Mouse (Mus musculus): ENCODE measurements around the gene Bicc1. TPM values are rescaled to one million over a fixed set of nuclear protein-coding genes. Genes with fewer than 3 reads are reported as not detected.

Gene Bicc1
- total RNA-seq, 2 experiments from 2014 or later = 7.9 to 9.7 TPM

GRCm38 (mm10) chr10:71052748-71053147 lies 106.8 kb downstream of the Bicc1 start:
- no peak for DNase-seq
- no peak overlapping the region for H3K4me3 ChIP-seq
- intact Hi-C loops (cut with DNase I) = no loop called here
- peak overlapping the region; percentile 44; the same call in 1 of the 2 replicates for H3K27ac ChIP-seq
- TF ChIP-seq CTCF (IDR thresholded peaks at IDR 0.05) = no peak

GRCm38 (mm10) chr10:71052208-71052607 lies 107.3 kb downstream of the Bicc1 start:
- no peak overlapping the region for H3K4me3 ChIP-seq
- DNase-seq = no peak
- intact Hi-C loops (cut with DNase I) = no loop called here
- TF ChIP-seq CTCF (IDR thresholded peaks at IDR 0.05) = no peak
- H3K27ac ChIP-seq = peak overlapping the region; percentile 44; the same call in 1 of the 2 replicates

GRCm38 (mm10) chr10:71050722-71051333 lies 108.7 kb downstream of the Bicc1 start:
- 0 out of 2 replicates have a peak overlapping the region, but pooled peaks have one; percentile 16 for H3K27ac ChIP-seq
- intact Hi-C loops (cut with DNase I) = no loop called here
- no peak overlapping the region for H3K4me3 ChIP-seq
- TF ChIP-seq CTCF (IDR thresholded peaks at IDR 0.05) = no peak
- DNase-seq = peak; percentile 69

- H3K4me3 ChIP-seq = peak overlapping the region; percentile 16
- intact Hi-C loops (cut with DNase I) = no loop called here
- TF ChIP-seq CTCF (IDR thresholded peaks at IDR 0.05) = no peak
- peak overlapping the region; percentile 73 for H3K27ac ChIP-seq
- peak; percentile 75 for DNase-seq
These were observed 110.2 kb downstream of the Bicc1 start for GRCm38 (mm10) chr10:71049294-71049693.

DNA sequence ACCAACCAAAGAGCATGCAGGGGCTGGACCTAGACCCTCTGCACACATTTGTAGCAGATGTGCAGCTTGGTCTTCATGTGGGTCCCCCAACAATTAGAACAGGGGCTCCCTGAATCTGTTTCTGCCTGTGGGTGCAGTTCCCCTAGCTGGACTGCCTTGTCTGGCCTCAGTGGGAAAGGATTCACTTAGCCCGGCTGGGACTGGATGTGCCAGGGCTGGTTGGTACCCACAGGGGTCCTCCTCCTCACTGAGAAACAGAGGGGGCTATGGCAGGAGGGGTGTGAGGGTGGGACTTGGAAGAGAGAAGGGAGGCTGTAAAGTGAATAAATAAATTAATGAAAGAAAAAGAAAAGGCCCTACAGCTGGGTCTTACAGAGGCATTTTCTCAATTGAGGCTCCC lies 115.1 kb downstream of the Bicc1 start:
- Histone ChIP-seq H3K4me3 (no peak overlapping the region), H3K27ac (no peak overlapping the region)
- no peak for TF ChIP-seq CTCF (IDR thresholded peaks at IDR 0.05)
- no peak for DNase-seq
- intact Hi-C loops (cut with DNase I) = no loop called here

DNA sequence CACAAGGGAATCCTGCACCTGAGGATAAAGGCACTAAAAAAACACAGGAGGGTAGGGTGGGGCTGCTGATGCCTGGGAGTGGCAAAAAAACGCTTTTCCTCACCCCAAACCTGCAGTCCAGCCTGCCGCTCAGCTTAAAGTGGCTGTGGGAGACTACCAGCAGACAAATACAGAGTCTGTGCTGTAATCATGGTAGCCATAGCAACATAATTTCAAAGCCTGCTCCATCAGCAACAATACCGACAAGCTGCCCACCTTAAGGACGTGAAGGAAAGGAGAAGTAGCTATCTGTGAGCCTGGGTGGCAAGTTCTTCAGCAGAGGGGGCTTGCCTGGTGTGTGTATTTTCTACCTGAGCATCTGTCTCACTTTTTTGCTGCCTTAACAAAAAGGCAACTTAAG lies 117.6 kb downstream of the Bicc1 start:
- no peak overlapping the region for H3K27ac ChIP-seq
- no peak for TF ChIP-seq CTCF (IDR thresholded peaks at IDR 0.05)
- no peak for DNase-seq
- H3K4me3 ChIP-seq = no peak overlapping the region
- intact Hi-C loops (cut with DNase I) = no loop called here

DNA sequence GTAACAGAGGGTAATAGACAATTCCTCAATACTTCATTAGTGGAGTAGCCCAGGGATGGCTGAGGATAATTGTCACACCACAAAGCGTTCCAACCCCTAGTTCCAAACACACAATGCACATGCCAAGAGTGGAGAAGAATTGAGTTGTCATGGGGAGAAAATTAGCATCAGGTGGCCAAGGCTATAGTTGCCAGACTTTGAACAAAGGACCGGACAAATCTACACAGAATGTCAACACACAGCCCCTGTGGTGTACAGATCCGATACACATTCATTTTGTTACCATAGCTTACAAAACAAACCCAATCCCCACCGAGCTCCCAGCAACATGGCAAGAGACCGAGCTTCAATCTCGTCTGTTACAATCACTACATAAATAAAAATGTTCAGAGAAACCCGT lies 123.0 kb downstream of the Bicc1 start:
- TF ChIP-seq CTCF (IDR thresholded peaks at IDR 0.05) = no peak
- Histone ChIP-seq H3K27ac (no peak overlapping the region), H3K4me3 (no peak overlapping the region)
- DNase-seq = no peak
- intact Hi-C loops (cut with DNase I) = no loop called here

GRCm38 (mm10) chr10:71028996-71029395 lies 130.5 kb downstream of the Bicc1 start:
- H3K27ac ChIP-seq = peak overlapping the region; percentile 85
- no peak for TF ChIP-seq CTCF (IDR thresholded peaks at IDR 0.05)
- intact Hi-C loops (cut with DNase I) = no loop called here
- peak; percentile 51 for DNase-seq
- H3K4me3 ChIP-seq = peak overlapping the region; percentile 61

DNA sequence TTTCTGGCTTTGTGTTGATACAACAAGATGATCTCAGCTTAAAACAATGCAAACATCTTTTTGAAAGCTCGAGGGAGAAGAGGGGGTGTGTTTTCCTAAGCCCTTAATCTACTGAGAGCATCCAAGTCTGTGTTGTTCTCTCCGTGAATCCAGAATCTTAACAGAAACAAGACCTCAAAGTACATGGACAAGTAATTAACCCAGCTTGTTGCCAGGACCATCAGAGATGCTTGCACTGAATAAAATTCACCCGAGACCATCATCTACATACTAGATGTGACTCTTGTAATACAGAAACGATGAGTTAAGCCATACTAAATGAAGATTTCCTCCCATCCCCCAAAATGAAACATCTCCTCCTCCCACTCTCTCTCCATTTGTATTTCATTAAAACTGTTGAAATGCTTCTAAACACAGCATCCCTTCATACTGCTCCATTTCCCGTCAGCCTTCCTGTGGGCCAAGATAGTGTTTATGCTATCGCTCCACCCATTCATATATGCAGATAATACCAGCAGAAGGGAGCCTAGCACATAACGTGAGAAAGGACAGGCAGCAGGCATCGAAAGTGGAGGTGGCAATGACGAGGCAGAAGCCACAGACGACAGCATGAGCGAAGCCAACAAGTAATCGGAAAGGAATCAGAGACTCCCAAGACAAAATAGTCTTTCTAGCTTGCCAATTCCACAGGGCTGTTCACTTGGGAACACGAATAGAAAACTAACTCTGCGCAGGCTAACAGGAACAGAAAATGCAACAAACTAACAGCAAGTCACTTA lies 131.2 kb downstream of the Bicc1 start:
- H3K4me3 ChIP-seq = peak overlapping the region; percentile 61
- TF ChIP-seq CTCF (IDR thresholded peaks at IDR 0.05) = no peak
- peak overlapping the region; percentile 85 for H3K27ac ChIP-seq
- DNase-seq = peak; percentile 51
- intact Hi-C loops (cut with DNase I) = no loop called here

DNA sequence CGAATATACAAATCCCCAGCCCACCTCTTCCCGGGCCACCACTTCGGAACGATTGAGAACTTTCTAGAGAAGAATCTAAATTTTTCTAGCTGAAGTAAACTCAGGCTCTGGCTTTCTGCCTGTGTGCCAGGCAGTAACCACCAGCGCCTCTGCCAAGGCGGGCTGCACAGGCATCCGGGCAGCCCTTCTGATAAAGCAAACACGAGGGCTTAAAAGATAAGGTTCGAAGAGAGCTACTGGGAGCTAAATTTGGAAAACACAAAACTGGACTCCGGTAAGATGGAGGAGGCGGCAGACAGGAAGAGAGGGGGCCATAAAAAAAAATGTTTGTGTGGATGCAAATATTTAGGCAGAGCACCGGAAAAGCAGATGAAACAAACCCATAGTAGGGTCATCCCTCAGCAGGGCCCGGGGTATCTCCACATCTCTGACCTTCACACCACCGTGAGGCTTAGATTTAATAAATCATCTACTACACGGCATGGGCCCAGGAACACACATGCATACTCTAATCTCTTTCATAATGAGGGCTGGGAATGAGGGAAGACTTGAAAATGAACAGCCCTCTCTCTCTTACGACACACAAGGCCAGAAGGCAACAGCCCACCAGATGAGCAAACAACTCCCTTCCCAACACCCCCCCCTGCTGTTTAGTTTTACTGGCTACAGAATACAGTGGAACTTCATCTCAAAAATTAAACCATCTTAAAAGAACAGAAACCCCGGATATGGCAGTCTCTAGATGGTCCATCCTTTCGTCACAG lies 134.2 kb downstream of the Bicc1 start:
- H3K4me3 ChIP-seq = no peak overlapping the region
- TF ChIP-seq CTCF (IDR thresholded peaks at IDR 0.05) = no peak; the same call in 1 of the 2 replicates
- intact Hi-C loops (cut with DNase I) = no loop called here
- H3K27ac ChIP-seq = peak overlapping the region; percentile 57
- DNase-seq = no peak

GRCm38 (mm10) chr10:71024681-71025080 lies 134.8 kb downstream of the Bicc1 start:
- H3K27ac ChIP-seq = peak overlapping the region; percentile 57
- intact Hi-C loops (cut with DNase I) = no loop called here
- no peak for DNase-seq
- no peak for TF ChIP-seq CTCF (IDR thresholded peaks at IDR 0.05)
- H3K4me3 ChIP-seq = no peak overlapping the region

DNA sequence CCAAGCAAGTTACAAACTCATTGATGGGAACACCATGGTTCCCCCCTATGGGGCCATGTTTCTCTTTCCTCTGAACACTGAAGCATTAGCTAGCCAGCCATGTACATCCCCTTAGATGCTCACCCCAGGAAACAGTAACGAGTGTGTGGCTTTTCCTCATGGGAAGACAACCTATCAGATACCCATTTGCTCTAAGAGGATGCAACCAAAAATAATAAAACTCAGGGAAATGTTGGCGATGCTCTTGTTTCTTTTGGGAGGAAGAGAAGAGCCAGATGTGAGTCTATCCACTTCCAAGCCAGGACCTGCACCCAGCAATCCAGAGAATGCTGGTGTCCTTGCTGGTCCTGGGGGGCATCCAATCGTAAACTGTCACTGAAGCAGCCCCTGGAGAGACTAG lies 136.0 kb downstream of the Bicc1 start:
- Histone ChIP-seq H3K27ac (peak overlapping the region; percentile 57), H3K4me3 (no peak overlapping the region)
- TF ChIP-seq CTCF (IDR thresholded peaks at IDR 0.05) = no peak
- intact Hi-C loops (cut with DNase I) = no loop called here
- DNase-seq = no peak

DNA sequence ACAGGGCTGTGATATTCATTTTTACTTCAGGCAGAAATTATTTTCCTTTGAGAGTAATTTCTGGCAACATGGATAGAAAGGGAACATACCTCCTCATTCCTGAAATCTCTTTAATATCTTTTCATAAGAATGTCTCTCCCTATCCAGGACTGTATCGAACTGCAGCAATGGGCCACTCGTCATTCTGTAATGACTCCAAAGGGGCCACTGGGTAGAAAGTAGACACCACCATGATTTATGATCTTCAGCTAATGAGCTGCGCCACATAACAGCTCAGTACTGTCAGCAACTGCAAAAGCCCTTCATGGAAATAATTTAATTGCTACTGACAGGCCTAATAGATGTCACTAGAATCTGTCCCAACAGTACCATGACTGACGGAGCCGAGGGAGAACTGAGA lies 139.0 kb downstream of the Bicc1 start:
- DNase-seq = no peak
- H3K27ac ChIP-seq = peak overlapping the region; percentile 57
- TF ChIP-seq CTCF (IDR thresholded peaks at IDR 0.05) = no peak
- intact Hi-C loops (cut with DNase I) = no loop called here
- H3K4me3 ChIP-seq = no peak overlapping the region
